Mouse (Mus musculus) myocyte (in vitro differentiated cells): ENCODE data around the gene Olfr517.

Experiments used
- CEBPB ChIP-seq: IDR thresholded peaks from 2 replicates; pipeline ENCODE4 v1.6.1; 2011; ENCODE audit warnings: mild to moderate bottlenecking, moderate library complexity; ENCODE audit not compliant: poor library complexity, insufficient read depth, severe bottlenecking
- E2F4 ChIP-seq: IDR thresholded peaks from one replicate; pipeline ENCODE4 v1.6.1; 2011; ENCODE audit warnings: mild to moderate bottlenecking, control low read depth, moderate library complexity; ENCODE audit not compliant: insufficient read depth
- MAX ChIP-seq: IDR thresholded peaks from one replicate; pipeline ENCODE4 v1.6.1; 2011; ENCODE audit warnings: low read depth, mild to moderate bottlenecking, control low read depth
- MYOD1 ChIP-seq, 3 experiments: IDR thresholded peaks; one replicate each; pipeline ENCODE4 v1.6.1; 2011; ENCODE audit warnings: control low read depth in 2 of 3, low read depth in 2 of 3, mild to moderate bottlenecking in 2 of 3, moderate library complexity in 1 of 3; ENCODE audit not compliant: insufficient read length in 2 of 3, control insufficient read depth in 1 of 3
- POLR2A ChIP-seq: IDR thresholded peaks from one replicate; pipeline ENCODE4 v1.6.1; 2011; ENCODE audit warnings: low read depth, mild to moderate bottlenecking, control low read depth, moderate library complexity; ENCODE audit not compliant: insufficient read length
- POLR2AphosphoS2 ChIP-seq: IDR thresholded peaks from one replicate; pipeline ENCODE4 v1.6.1; 2011; ENCODE audit warnings: low read depth, control low read depth; ENCODE audit not compliant: insufficient read length
- SRF ChIP-seq: IDR thresholded peaks from one replicate; pipeline ENCODE4 v1.6.1; 2011; ENCODE audit warnings: low read depth; ENCODE audit not compliant: control insufficient read depth, insufficient read length
- TCF12 ChIP-seq: IDR thresholded peaks from one replicate; pipeline ENCODE4 v1.6.1; 2011; ENCODE audit warnings: mild to moderate bottlenecking, control low read depth; ENCODE audit not compliant: poor library complexity, insufficient read depth, severe bottlenecking
- TCF3 ChIP-seq: IDR thresholded peaks from one replicate; pipeline ENCODE4 v1.6.1; 2011; ENCODE audit warnings: low read depth, control low read depth; ENCODE audit not compliant: insufficient read length
- USF1 ChIP-seq: IDR thresholded peaks from one replicate; pipeline ENCODE4 v1.6.1; 2011; ENCODE audit warnings: low read depth, mild to moderate bottlenecking, control low read depth, moderate library complexity

- TF ChIP-seq TCF12 (no peak), POLR2A (no peak), CEBPB (no peak), POLR2AphosphoS2 (no peak), MAX (no peak), SRF (no peak), E2F4 (no peak), USF1 (no peak), MYOD1 (IDR thresholded peaks at IDR 0.05; ENCODE audit: control insufficient read depth in 1 of 3, insufficient read length in 2 of 3, low read depth in 2 of 3) (no peak), TCF3 (no peak)
Observed at GRCm38 (mm10) chr7:108903969-108904368, 31.8 kb upstream of the Olfr517 start.
